Mouse (Mus musculus) embryonic fibroblast, embryonic 13.5 days (primary cell): ENCODE data around the gene Ctdsp2. TPM values are rescaled to one million over a fixed set of nuclear protein-coding genes. Genes with fewer than 3 reads are reported as not detected.

Source experiments
- H3K27ac ChIP-seq: 2 replicates; pipeline ENCODE4 v1.5.1; 2012; ENCODE audit warnings: low read length, control low read depth, inconsistent platforms; ENCODE audit not compliant: insufficient read depth
- H3K4me1 ChIP-seq: 2 replicates; pipeline ENCODE4 v1.6.1; 2011; ENCODE audit warnings: low read length; ENCODE audit not compliant: control insufficient read depth, insufficient read depth
- H3K4me3 ChIP-seq: 2 replicates; pipeline ENCODE4 v1.5.1; 2011; ENCODE audit warnings: mild to moderate bottlenecking, control low read depth, low read length; ENCODE audit not compliant: insufficient read depth
- CTCF ChIP-seq: IDR thresholded peaks from 2 replicates; pipeline ENCODE4 v1.5.1; 2011; ENCODE audit warnings: mild to moderate bottlenecking, control low read depth, low read length, moderate library complexity, borderline replicate concordance; ENCODE audit not compliant: insufficient read depth
- POLR2A ChIP-seq: IDR thresholded peaks from 2 replicates; pipeline ENCODE4 v1.6.1; 2011; ENCODE audit warnings: low read depth, mild to moderate bottlenecking, control low read depth, low read length, moderate library complexity
- polyA plus RNA-seq: library from polyadenylated mRNA; stranded (reverse); fragments of >200 nt; gene quantifications from 2 replicates; pipeline ENCODE4 v1.2.4, GENCODE M21; 2011; ENCODE audit warnings: low read depth; ENCODE audit not compliant: missing spikeins, insufficient read length

The Ctdsp2 gene
- polyA plus RNA-seq, 1 experiment = 208 TPM

- Histone ChIP-seq H3K4me1 (peaks cover 3% of the 10 kb centered on the region; the same call in 1 of the 2 replicates), H3K4me3 (peak overlapping the region; percentile 84), H3K27ac (peak overlapping the region; percentile 70)
- TF ChIP-seq CTCF (no peak), POLR2A (peak; percentile 52; the same call in 1 of the 2 replicates)
Measured at GRCm38 (mm10) chr10:127040569-127041214, 62.2 kb downstream of the Ctdsp2 start.

- Histone ChIP-seq H3K4me3 (peak within 1 kb of the TSS; percentile 84), H3K4me1 (peaks cover 3% of the 10 kb centered on the region; the same call in 1 of the 2 replicates), H3K27ac (peak within 1 kb of the TSS; percentile 73)
- TF ChIP-seq POLR2A (no peak), CTCF (no peak)
Measured at GRCm38 (mm10) chr10:127041274-127041766, 62.8 kb downstream of the Ctdsp2 start, which contains the start of the genes Mettl1 and Eef1akmt3. Gene Mettl1 (plus strand): TSS chr10:127041414. Gene Eef1akmt3 (minus strand): TSS chr10:127041513.

- Histone ChIP-seq H3K4me3 (peak overlapping the region; percentile 84), H3K4me1 (peaks cover 3% of the 10 kb centered on the region; the same call in 1 of the 2 replicates), H3K27ac (peak overlapping the region; percentile 73)
- TF ChIP-seq POLR2A (peak; percentile 53), CTCF (no peak)
Measured at GRCm38 (mm10) chr10:127041774-127042338, 63.3 kb downstream of the Ctdsp2 start.

GRCm38 (mm10) chr10:127042468-127043115 is 64.1 kb downstream of the Ctdsp2 start:
- peaks cover 3% of the 10 kb centered on the region; the same call in 1 of the 2 replicates for H3K4me1 ChIP-seq
- TF ChIP-seq CTCF (no peak), POLR2A (no peak)
- peak overlapping the region; percentile 84 for H3K4me3 ChIP-seq
- H3K27ac ChIP-seq = peak overlapping the region; percentile 73

GRCm38 (mm10) chr10:127043187-127043586 is 64.7 kb downstream of the Ctdsp2 start:
- Histone ChIP-seq H3K4me3 (no peak overlapping the region), H3K4me1 (peaks cover 3% of the 10 kb centered on the region; the same call in 1 of the 2 replicates)
- TF ChIP-seq POLR2A (no peak), CTCF (no peak)

GRCm38 (mm10) chr10:127047954-127048353 is 69.4 kb downstream of the Ctdsp2 start, which contains the start of gene Cyp27b1:
Gene Cyp27b1 (plus strand): TSS chr10:127048250.
- H3K4me3 ChIP-seq = no peak within 1 kb of the TSS
- TF ChIP-seq CTCF (no peak), POLR2A (no peak)
- H3K4me1 ChIP-seq = 0 out of 2 replicates have a peak, but pooled peaks cover 3% of the 10 kb centered on the region
- H3K27ac ChIP-seq = no peak within 1 kb of the TSS

More at GRCm38 (mm10) chr10:127043187-127043586, 64.7 kb downstream of the Ctdsp2 start:
- H3K27ac ChIP-seq = no peak overlapping the region

GRCm38 (mm10) chr10:127048608-127049394 is 70.3 kb downstream of the Ctdsp2 start:
- 0 out of 2 replicates have a peak, but pooled peaks cover 3% of the 10 kb centered on the region for H3K4me1 ChIP-seq

More at GRCm38 (mm10) chr10:127048608-127049394, 70.3 kb downstream of the Ctdsp2 start:
- Histone ChIP-seq H3K4me3 (no peak overlapping the region), H3K27ac (no peak overlapping the region)
- TF ChIP-seq POLR2A (no peak), CTCF (no peak)

Other genes with a start within 250 kb of the Ctdsp2 start
- gene Atp23, start 77.4 kb upstream of the Ctdsp2 start, polyA plus RNA-seq = 4.7 and 5.2 TPM in 2 replicates
- 0.57 and 1.5 TPM in 2 replicates for gene Avil, start 22.0 kb downstream of the Ctdsp2 start, polyA plus RNA-seq
- gene Tsfm, start 52.1 kb downstream of the Ctdsp2 start, polyA plus RNA-seq = 25.4 and 28.6 TPM in 2 replicates
- 21.8 and 24.3 TPM in 2 replicates for gene Mettl1, start 62.7 kb downstream of the Ctdsp2 start, polyA plus RNA-seq
- 2.2 and 3.7 TPM in 2 replicates for gene Eef1akmt3, start 62.8 kb downstream of the Ctdsp2 start, polyA plus RNA-seq
- gene Cyp27b1, start 69.5 kb downstream of the Ctdsp2 start, polyA plus RNA-seq = not detected in 2 replicates
- 2.8 and 3.0 TPM in 2 replicates for gene March9, start 81.5 kb downstream of the Ctdsp2 start, polyA plus RNA-seq
- gene Cdk4, start 84.8 kb downstream of the Ctdsp2 start, polyA plus RNA-seq = 596 and 724 TPM in 2 replicates
- 118 and 143 TPM in 2 replicates for gene Tspan31, start 91.5 kb downstream of the Ctdsp2 start, polyA plus RNA-seq
- gene Agap2, start 96.6 kb downstream of the Ctdsp2 start, polyA plus RNA-seq = 0.08 and 0.21 TPM in 2 replicates
- gene Os9, start 142.4 kb downstream of the Ctdsp2 start, polyA plus RNA-seq = 84.1 and 87.6 TPM in 2 replicates
- 28.3 and 39.3 TPM in 2 replicates for gene B4galnt1, start 186.5 kb downstream of the Ctdsp2 start, polyA plus RNA-seq
- gene Slc26a10, start 201.9 kb downstream of the Ctdsp2 start, polyA plus RNA-seq = 2.2 and 2.8 TPM in 2 replicates
- 187 TPM in 2 replicates for gene Arhgef25, start 211.4 kb downstream of the Ctdsp2 start, polyA plus RNA-seq
- gene Dtx3, start 217.0 kb downstream of the Ctdsp2 start, polyA plus RNA-seq = 62.3 and 82.0 TPM in 2 replicates
- gene Pip4k2c, start 232.9 kb downstream of the Ctdsp2 start, polyA plus RNA-seq = 24.3 and 25.2 TPM in 2 replicates